Mouse (Mus musculus): ENCODE results near the gene Rdh16. TPM values are rescaled to one million over a fixed set of nuclear protein-coding genes. Genes with fewer than 3 reads are reported as not detected.
"Not testable (repeated sequence)": the region's sequence is repeated elsewhere in the genome, so short reads cannot be mapped to it uniquely, and the experiment has no call there.

Gene Rdh16
- polyA plus RNA-seq, 1 experiment from 2014 or later = not detected

- no peaks in the 10 kb centered on the region for H3K4me1 ChIP-seq (ENCODE audit: insufficient read depth)
- no peaks in the 10 kb centered on the region for H3K27me3 ChIP-seq (ENCODE audit: insufficient read depth, low read length)
- H3K9me3 ChIP-seq (ENCODE audit: low read depth, low read length) = no peaks in the 10 kb centered on the region
- H3K36me3 ChIP-seq (ENCODE audit: insufficient read depth) = no peaks in the 10 kb centered on the region
- 71% methylated on average over 5 of the region's 5 CpGs for WGBS
- ATAC-seq (ENCODE audit: insufficient read depth) = no peak
- H3K9ac ChIP-seq = no peak overlapping the region
- no peak overlapping the region for H3K4me3 ChIP-seq (ENCODE audit: low read depth, low read length)
- DNase-seq = no peak
- no peak overlapping the region for H3K4me2 ChIP-seq
- no peak for TF ChIP-seq CTCF (IDR thresholded peaks at IDR 0.05; ENCODE audit: low read depth)
- H3K27ac ChIP-seq (ENCODE audit: low read depth) = no peak overlapping the region
Measured at GRCm38 (mm10) chr10:127802236-127802635, 1.3 kb downstream of the Rdh16 start.

GRCm38 (mm10) chr10:127804416-127804815, 3.5 kb downstream of the Rdh16 start:
- ATAC-seq (ENCODE audit: insufficient read depth) (no peak), DNase-seq (no peak)
- no peak overlapping the region for H3K4me3 ChIP-seq (ENCODE audit: low read depth, low read length)
- no peak for TF ChIP-seq CTCF (IDR thresholded peaks at IDR 0.05; ENCODE audit: low read depth)
- no peak overlapping the region for H3K9ac ChIP-seq
- H3K36me3 ChIP-seq (ENCODE audit: insufficient read depth) = no peaks in the 10 kb centered on the region
- H3K27ac ChIP-seq (ENCODE audit: low read depth) = no peak overlapping the region
- 57% methylated on average over 7 of the region's 7 CpGs for WGBS
- H3K4me1 ChIP-seq (ENCODE audit: insufficient read depth) = no peaks in the 10 kb centered on the region
- H3K27me3 ChIP-seq (ENCODE audit: insufficient read depth, low read length) = no peaks in the 10 kb centered on the region
- no peaks in the 10 kb centered on the region for H3K9me3 ChIP-seq (ENCODE audit: low read depth, low read length)
- no peak overlapping the region for H3K4me2 ChIP-seq

GRCm38 (mm10) chr10:127815888-127816287, 14.9 kb downstream of the Rdh16 start:
- no peak overlapping the region for H3K27ac ChIP-seq (ENCODE audit: low read depth)
- no peak overlapping the region for H3K4me3 ChIP-seq (ENCODE audit: low read depth, low read length)

GRCm38 (mm10) chr10:127817268-127817910, 16.4 kb downstream of the Rdh16 start:
- not testable (repeated sequence) for H3K9ac ChIP-seq; H3K36me3 ChIP-seq (ENCODE audit: insufficient read depth); H3K4me2 ChIP-seq; H3K27ac ChIP-seq (ENCODE audit: low read depth); H3K4me1 ChIP-seq (ENCODE audit: insufficient read depth); H3K9me3 ChIP-seq (ENCODE audit: low read depth, low read length); DNase-seq; H3K27me3 ChIP-seq (ENCODE audit: insufficient read depth, low read length); H3K4me3 ChIP-seq (ENCODE audit: low read depth, low read length); ATAC-seq (ENCODE audit: insufficient read depth)
- WGBS = 59% methylated on average over 4 of the region's 4 CpGs

More at GRCm38 (mm10) chr10:127815888-127816287, 14.9 kb downstream of the Rdh16 start:
- ATAC-seq (ENCODE audit: insufficient read depth) (no peak), DNase-seq (no peak)
- H3K36me3 ChIP-seq (ENCODE audit: insufficient read depth) = no peaks in the 10 kb centered on the region
- H3K4me2 ChIP-seq = no peak overlapping the region
- TF ChIP-seq CTCF (IDR thresholded peaks at IDR 0.05; ENCODE audit: low read depth) = no peak
- H3K9ac ChIP-seq = no peak overlapping the region
- no peaks in the 10 kb centered on the region for H3K27me3 ChIP-seq (ENCODE audit: insufficient read depth, low read length)
- H3K4me1 ChIP-seq (ENCODE audit: insufficient read depth) = no peaks in the 10 kb centered on the region
- no peaks in the 10 kb centered on the region for H3K9me3 ChIP-seq (ENCODE audit: low read depth, low read length)

GRCm38 (mm10) chr10:127821806-127822205, 20.9 kb downstream of the Rdh16 start:
- 80% methylated on average over 2 of the region's 2 CpGs for WGBS
- not testable (repeated sequence) for H3K4me2 ChIP-seq; DNase-seq; H3K4me1 ChIP-seq (ENCODE audit: insufficient read depth); H3K27me3 ChIP-seq (ENCODE audit: insufficient read depth, low read length); H3K4me3 ChIP-seq (ENCODE audit: low read depth, low read length); ATAC-seq (ENCODE audit: insufficient read depth); H3K9ac ChIP-seq; H3K36me3 ChIP-seq (ENCODE audit: insufficient read depth); H3K27ac ChIP-seq (ENCODE audit: low read depth); H3K9me3 ChIP-seq (ENCODE audit: low read depth, low read length)

- Histone ChIP-seq H3K4me3 (ENCODE audit: low read depth, low read length) (no peak overlapping the region), H3K4me2 (no peak overlapping the region), H3K36me3 (ENCODE audit: insufficient read depth) (no peaks in the 10 kb centered on the region), H3K9ac (no peak overlapping the region), H3K27me3 (ENCODE audit: insufficient read depth, low read length) (no peaks in the 10 kb centered on the region), H3K4me1 (ENCODE audit: insufficient read depth) (no peaks in the 10 kb centered on the region), H3K9me3 (ENCODE audit: low read depth, low read length) (no peaks in the 10 kb centered on the region), H3K27ac (ENCODE audit: low read depth) (no peak overlapping the region)
- DNase-seq (peak; percentile 56), ATAC-seq (ENCODE audit: insufficient read depth) (no peak)
- TF ChIP-seq CTCF (IDR thresholded peaks at IDR 0.05; ENCODE audit: low read depth) = peak; percentile 58
- 78% methylated on average over 6 of the region's 6 CpGs for WGBS
Measured at GRCm38 (mm10) chr10:127825386-127825785, 24.4 kb downstream of the Rdh16 start.

GRCm38 (mm10) chr10:127829121-127829520, 28.2 kb downstream of the Rdh16 start:
- Histone ChIP-seq H3K4me3 (ENCODE audit: low read depth, low read length) (no peak overlapping the region), H3K27ac (ENCODE audit: low read depth) (no peak overlapping the region), H3K36me3 (ENCODE audit: insufficient read depth) (no peaks in the 10 kb centered on the region), H3K27me3 (ENCODE audit: insufficient read depth, low read length) (no peaks in the 10 kb centered on the region), H3K9ac (no peak overlapping the region), H3K4me2 (no peak overlapping the region), H3K9me3 (ENCODE audit: low read depth, low read length) (no peaks in the 10 kb centered on the region), H3K4me1 (ENCODE audit: insufficient read depth) (no peaks in the 10 kb centered on the region)
- TF ChIP-seq CTCF (IDR thresholded peaks at IDR 0.05; ENCODE audit: low read depth) = no peak
- DNase-seq (no peak), ATAC-seq (ENCODE audit: insufficient read depth) (no peak)
- 65% methylated on average over 3 of the region's 3 CpGs for WGBS

- not testable (repeated sequence) for H3K4me2 ChIP-seq; H3K9me3 ChIP-seq (ENCODE audit: low read depth, low read length); H3K4me1 ChIP-seq (ENCODE audit: insufficient read depth); H3K9ac ChIP-seq; H3K27me3 ChIP-seq (ENCODE audit: insufficient read depth, low read length); ATAC-seq (ENCODE audit: insufficient read depth); DNase-seq; H3K36me3 ChIP-seq (ENCODE audit: insufficient read depth); H3K4me3 ChIP-seq (ENCODE audit: low read depth, low read length); H3K27ac ChIP-seq (ENCODE audit: low read depth)
- WGBS = 95% methylated on average over 1 of the region's 1 CpGs
Measured at GRCm38 (mm10) chr10:127834186-127834585, 33.2 kb downstream of the Rdh16 start.
